Mouse (Mus musculus) liver, embryonic 13.5 days (tissue): ENCODE measurements at regions not wholly inside any gene's neighbourhood (a gene's known extent, or its start where the extent isn't known, plus 50 kb on each side); places are given as distances from the start of the nearest gene placed in this dataset.
"Not testable (repeated sequence)": the region's sequence is repeated elsewhere in the genome, so short reads cannot be mapped to it uniquely, and the experiment has no call there.

Experiments
- ATAC-seq: fragments of 200-750 bp; cut with Nextera tagmentation; 2 replicates; pipeline ENCODE4 v1.8.0; 2017; ENCODE audit warnings: low read depth, mild to moderate bottlenecking, moderate number of reproducible peaks, moderate library complexity
- DNase-seq: peaks from one replicate; pipeline ENCODE4 v3.0.0; 2022
- H3K27ac ChIP-seq: fragments of 300-500 bp; sonication (generic); 2 replicates; pipeline ENCODE4 v1.5.1; 2015; ENCODE audit warnings: moderate library complexity, mild to moderate bottlenecking, inconsistent platforms
- H3K27me3 ChIP-seq: fragments of 300-500 bp; sonication (generic); 2 replicates; pipeline ENCODE4 v1.6.1; 2015; ENCODE audit warnings: mild to moderate bottlenecking, inconsistent platforms
- H3K36me3 ChIP-seq: fragments of 300-500 bp; sonication (generic); 2 replicates; pipeline ENCODE4 v1.6.1; 2015; ENCODE audit warnings: mild to moderate bottlenecking, inconsistent platforms
- H3K4me1 ChIP-seq: fragments of 300-500 bp; sonication (generic); replicated peaks from 2 replicates; pipeline ENCODE4 v1.6.1; 2015; ENCODE audit warnings: inconsistent platforms
- H3K4me2 ChIP-seq: fragments of 300-500 bp; sonication (generic); 2 replicates; pipeline ENCODE4 v1.6.1; 2015; ENCODE audit warnings: inconsistent platforms, mild to moderate bottlenecking, moderate library complexity
- H3K4me3 ChIP-seq: fragments of 300-500 bp; sonication (generic); replicated peaks from 2 replicates; pipeline ENCODE4 v1.5.1; 2015; ENCODE audit warnings: mild to moderate bottlenecking, inconsistent platforms
- H3K9ac ChIP-seq: fragments of 300-500 bp; sonication (generic); 2 replicates; pipeline ENCODE4 v1.6.1; 2015; ENCODE audit warnings: mild to moderate bottlenecking, inconsistent platforms
- H3K9me3 ChIP-seq: fragments of 300-500 bp; sonication (generic); replicated peaks from 2 replicates; pipeline ENCODE4 v1.6.1; 2016; ENCODE audit warnings: inconsistent platforms
- WGBS: fragments of 180-500 bp; shearing (Covaris S2); methylation state at CpG from one replicate; pipeline ENCODE4 v1.1.7; 2015; ENCODE audit not compliant: insufficient replicate concordance; 5-methylcytosine and 5-hydroxymethylcytosine counted together

- ATAC-seq (no peak), DNase-seq (no peak)
- Histone ChIP-seq H3K4me3 (no peak overlapping the region), H3K4me2 (no peak overlapping the region), H3K4me1 (no peaks in the 10 kb centered on the region), H3K9ac (no peak overlapping the region), H3K27me3 (no peaks in the 10 kb centered on the region), H3K9me3 (peaks cover 6% of the 10 kb centered on the region; the same call in 1 of the 2 replicates), H3K36me3 (no peaks in the 10 kb centered on the region), H3K27ac (no peak overlapping the region)
- 70% methylated on average over 11 of the region's 11 CpGs for WGBS
Measured at GRCm38 (mm10) chr12:71702181-71702580, 128.7 kb upstream of the Daam1 start.

- Histone ChIP-seq H3K4me1 (no peaks in the 10 kb centered on the region), H3K4me2 (no peak overlapping the region), H3K36me3 (no peaks in the 10 kb centered on the region), H3K9ac (no peak overlapping the region), H3K27ac (no peak overlapping the region), H3K27me3 (no peaks in the 10 kb centered on the region), H3K9me3 (peaks cover 6% of the 10 kb centered on the region; the same call in 1 of the 2 replicates), H3K4me3 (no peak overlapping the region)
- no peak for ATAC-seq
- no peak for DNase-seq
- WGBS: 71% methylated on average over 13 of the region's 13 CpGs
Measured at GRCm38 (mm10) chr12:71703146-71703902, 127.6 kb upstream of the Daam1 start.

- H3K9ac ChIP-seq: no peak overlapping the region
- WGBS: 61% methylated on average over 6 of the region's 6 CpGs
- no peak overlapping the region for H3K27ac ChIP-seq
- DNase-seq: no peak
- H3K4me3 ChIP-seq: no peak overlapping the region
- peaks cover 2% of the 10 kb centered on the region; the same call in 1 of the 2 replicates for H3K9me3 ChIP-seq
- H3K4me1 ChIP-seq: no peaks in the 10 kb centered on the region
- H3K27me3 ChIP-seq: no peaks in the 10 kb centered on the region
- no peaks in the 10 kb centered on the region for H3K36me3 ChIP-seq
- ATAC-seq: peak; percentile 51; the same call in 1 of the 2 replicates
- no peak overlapping the region for H3K4me2 ChIP-seq
Measured at GRCm38 (mm10) chr12:71704431-71704830, 126.4 kb upstream of the Daam1 start.

GRCm38 (mm10) chr12:71707727-71708369 is 123.0 kb upstream of the Daam1 start:
- H3K4me2 ChIP-seq: no peak overlapping the region
- DNase-seq (no peak), ATAC-seq (no peak)
- no peak overlapping the region for H3K4me3 ChIP-seq
- H3K27ac ChIP-seq: no peak overlapping the region
- no peaks in the 10 kb centered on the region for H3K4me1 ChIP-seq
- no peaks in the 10 kb centered on the region for H3K27me3 ChIP-seq
- no peaks in the 10 kb centered on the region for H3K36me3 ChIP-seq
- no peak overlapping the region for H3K9ac ChIP-seq
- no peaks in the 10 kb centered on the region for H3K9me3 ChIP-seq
- WGBS: 21% methylated on average over 10 of the region's 10 CpGs

- Histone ChIP-seq H3K4me1 (no peaks in the 10 kb centered on the region), H3K27me3 (no peaks in the 10 kb centered on the region), H3K9me3 (no peaks in the 10 kb centered on the region), H3K27ac (no peak overlapping the region), H3K4me3 (no peak overlapping the region), H3K4me2 (no peak overlapping the region), H3K9ac (no peak overlapping the region), H3K36me3 (no peaks in the 10 kb centered on the region)
- 62% methylated on average over 7 of the region's 7 CpGs for WGBS
- no peak for ATAC-seq
- no peak for DNase-seq
Measured at GRCm38 (mm10) chr12:71714606-71715005, 116.3 kb upstream of the Daam1 start.

GRCm38 (mm10) chr12:71718412-71718811 is 112.5 kb upstream of the Daam1 start:
- H3K4me3 ChIP-seq, ATAC-seq, H3K9ac ChIP-seq, DNase-seq, H3K4me1 ChIP-seq, H3K27me3 ChIP-seq, H3K9me3 ChIP-seq, H3K4me2 ChIP-seq, H3K36me3 ChIP-seq, H3K27ac ChIP-seq: not testable (repeated sequence)
- 54% methylated on average over 12 of the region's 12 CpGs for WGBS

- 67% methylated on average over 7 of the region's 7 CpGs for WGBS
- H3K27me3 ChIP-seq: no peaks in the 10 kb centered on the region
- no peaks in the 10 kb centered on the region for H3K4me1 ChIP-seq
- no peaks in the 10 kb centered on the region for H3K36me3 ChIP-seq
- H3K4me2 ChIP-seq: no peak overlapping the region
- DNase-seq: no peak
- ATAC-seq: no peak
- H3K9me3 ChIP-seq: no peaks in the 10 kb centered on the region
- no peak overlapping the region for H3K27ac ChIP-seq
- H3K4me3 ChIP-seq: no peak overlapping the region
- H3K9ac ChIP-seq: no peak overlapping the region
Measured at GRCm38 (mm10) chr12:71718911-71719310, 112.0 kb upstream of the Daam1 start.

GRCm38 (mm10) chr12:71725140-71725539 is 105.7 kb upstream of the Daam1 start:
- WGBS: 52% methylated on average over 5 of the region's 5 CpGs

GRCm38 (mm10) chr12:71725713-71726336 is 105.1 kb upstream of the Daam1 start:
- no peak for DNase-seq
- 64% methylated on average over 4 of the region's 4 CpGs for WGBS
- no peaks in the 10 kb centered on the region for H3K4me1 ChIP-seq
- no peaks in the 10 kb centered on the region for H3K36me3 ChIP-seq
- H3K9me3 ChIP-seq: no peaks in the 10 kb centered on the region
- no peak overlapping the region for H3K4me3 ChIP-seq
- no peak overlapping the region for H3K27ac ChIP-seq
- no peaks in the 10 kb centered on the region for H3K27me3 ChIP-seq
- H3K9ac ChIP-seq: no peak overlapping the region
- no peak overlapping the region for H3K4me2 ChIP-seq
- ATAC-seq: no peak

More at GRCm38 (mm10) chr12:71725140-71725539, 105.7 kb upstream of the Daam1 start:
- Histone ChIP-seq H3K27ac (no peak overlapping the region), H3K4me1 (no peaks in the 10 kb centered on the region), H3K4me3 (no peak overlapping the region), H3K9me3 (no peaks in the 10 kb centered on the region), H3K36me3 (no peaks in the 10 kb centered on the region), H3K9ac (no peak overlapping the region), H3K4me2 (no peak overlapping the region), H3K27me3 (no peaks in the 10 kb centered on the region)
- no peak for DNase-seq
- ATAC-seq: no peak

- Histone ChIP-seq H3K27ac (no peak overlapping the region), H3K36me3 (no peaks in the 10 kb centered on the region), H3K9me3 (no peaks in the 10 kb centered on the region), H3K4me3 (no peak overlapping the region), H3K27me3 (no peaks in the 10 kb centered on the region), H3K4me2 (no peak overlapping the region), H3K9ac (no peak overlapping the region), H3K4me1 (no peaks in the 10 kb centered on the region)
- ATAC-seq (no peak), DNase-seq (no peak)
- 55% methylated on average over 2 of the region's 2 CpGs for WGBS
Measured at GRCm38 (mm10) chr12:71743345-71743744, 87.5 kb upstream of the Daam1 start.

- H3K36me3 ChIP-seq: no peaks in the 10 kb centered on the region
- H3K27ac ChIP-seq: no peak overlapping the region
- H3K4me3 ChIP-seq: no peak overlapping the region
- ATAC-seq: no peak
- DNase-seq: no peak
- 57% methylated on average over 6 of the region's 6 CpGs for WGBS
- no peak overlapping the region for H3K9ac ChIP-seq
- H3K4me1 ChIP-seq: no peaks in the 10 kb centered on the region
- no peak overlapping the region for H3K4me2 ChIP-seq
- H3K27me3 ChIP-seq: no peaks in the 10 kb centered on the region
- no peaks in the 10 kb centered on the region for H3K9me3 ChIP-seq
Measured at GRCm38 (mm10) chr12:71746011-71746410, 84.9 kb upstream of the Daam1 start.
